Mouse (Mus musculus): ENCODE results near the gene Fam83f. TPM values are rescaled to one million over a fixed set of nuclear protein-coding genes. Genes with fewer than 3 reads are reported as not detected.

Gene Fam83f
- total RNA-seq, 2 experiments from 2014 or later: not detected

- ATAC-seq (replicated peaks; ENCODE audit: low FRiP score, poor library complexity, severe bottlenecking): no peak
Observed at GRCm38 (mm10) chr15:80658815-80659471, 12.7 kb upstream of the Fam83f start.

DNA sequence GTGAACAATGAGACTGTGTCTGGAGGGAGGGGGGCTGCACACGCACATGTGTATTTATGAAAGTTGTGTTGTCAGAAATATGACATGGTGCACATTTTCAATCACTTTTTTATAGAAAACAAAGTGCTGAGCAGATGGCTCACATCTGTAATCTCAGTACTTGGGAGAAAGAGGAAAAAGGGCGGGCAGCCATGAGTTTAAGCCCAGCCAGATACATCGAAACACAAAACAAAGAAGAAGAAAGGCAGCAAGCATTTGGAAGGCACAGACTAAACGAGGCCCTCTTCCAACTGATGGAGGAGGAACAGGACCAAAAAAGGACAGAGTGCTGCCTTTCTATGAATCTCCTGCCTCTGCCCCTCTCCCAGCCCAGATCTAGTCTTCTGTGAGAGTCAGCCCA, 10.7 kb upstream of the Fam83f start:
- no peak for ATAC-seq (replicated peaks; ENCODE audit: low FRiP score, poor library complexity, severe bottlenecking)

DNA sequence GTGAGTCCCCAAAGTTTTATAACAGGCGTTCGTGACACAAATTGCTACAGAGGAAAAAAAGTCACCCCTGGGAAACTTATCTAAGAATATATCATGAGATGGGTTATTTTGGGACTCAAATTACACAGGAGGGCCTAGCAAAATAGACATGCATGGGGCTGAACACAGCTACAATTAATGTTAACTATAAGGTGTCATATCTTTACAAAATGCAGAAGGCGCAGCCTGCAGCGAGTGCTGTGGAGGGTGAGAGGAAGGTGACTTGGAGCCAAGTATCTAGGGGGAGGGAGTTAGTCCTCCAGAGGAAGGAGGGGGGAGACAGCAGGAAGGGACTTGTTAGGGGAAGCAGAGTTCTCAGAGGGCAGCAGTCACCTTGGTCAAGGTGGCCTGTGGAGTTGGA, 7.2 kb upstream of the Fam83f start:
- ATAC-seq (replicated peaks; ENCODE audit: low FRiP score, poor library complexity, severe bottlenecking): no peak

- ATAC-seq (replicated peaks; ENCODE audit: low FRiP score, poor library complexity, severe bottlenecking): no peak
Observed at GRCm38 (mm10) chr15:80672810-80673209, 1.2 kb downstream of the Fam83f start.

- no peak for ATAC-seq (replicated peaks; ENCODE audit: low FRiP score, poor library complexity, severe bottlenecking)
Observed at GRCm38 (mm10) chr15:80673337-80674095, 1.9 kb downstream of the Fam83f start.

- no peak for ATAC-seq (replicated peaks; ENCODE audit: low FRiP score, poor library complexity, severe bottlenecking)
Observed at GRCm38 (mm10) chr15:80674700-80675099, 3.1 kb downstream of the Fam83f start.

DNA sequence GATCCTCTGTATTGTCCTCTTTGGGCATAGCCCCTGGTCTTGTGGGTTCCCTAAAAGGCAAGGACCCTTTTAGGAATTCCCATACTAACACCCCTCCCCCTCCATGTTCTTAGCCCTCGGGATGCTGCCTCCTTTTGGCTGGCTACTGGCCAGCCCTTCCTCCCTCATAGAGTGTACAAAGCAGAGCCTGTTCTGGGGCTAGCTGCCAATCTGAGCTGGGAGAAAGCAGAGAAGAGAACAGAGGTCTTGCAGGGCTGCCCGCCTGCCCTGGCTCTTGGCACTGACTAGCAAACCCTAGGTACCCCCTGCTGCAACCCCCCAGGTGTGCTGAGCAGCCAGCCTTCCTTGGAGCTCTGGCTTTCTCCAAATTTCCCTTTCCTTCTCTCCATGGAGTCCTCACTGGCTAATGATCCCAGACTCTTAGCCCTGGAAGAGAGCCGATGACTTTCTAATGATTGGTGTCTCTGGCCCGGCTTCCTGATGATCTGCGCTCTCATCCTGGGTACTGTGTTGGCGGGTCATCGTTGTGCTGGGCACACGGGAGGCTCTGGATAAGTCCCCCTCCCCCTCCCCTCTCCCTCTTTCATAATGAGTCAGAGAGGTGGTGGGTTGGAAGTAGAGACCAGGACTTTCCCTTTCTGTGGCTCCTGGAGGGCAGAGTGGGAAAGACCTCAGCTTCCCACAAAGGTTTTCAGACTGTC, 8.0 kb downstream of the Fam83f start:
- no peak for ATAC-seq (replicated peaks; ENCODE audit: low FRiP score, poor library complexity, severe bottlenecking)

DNA sequence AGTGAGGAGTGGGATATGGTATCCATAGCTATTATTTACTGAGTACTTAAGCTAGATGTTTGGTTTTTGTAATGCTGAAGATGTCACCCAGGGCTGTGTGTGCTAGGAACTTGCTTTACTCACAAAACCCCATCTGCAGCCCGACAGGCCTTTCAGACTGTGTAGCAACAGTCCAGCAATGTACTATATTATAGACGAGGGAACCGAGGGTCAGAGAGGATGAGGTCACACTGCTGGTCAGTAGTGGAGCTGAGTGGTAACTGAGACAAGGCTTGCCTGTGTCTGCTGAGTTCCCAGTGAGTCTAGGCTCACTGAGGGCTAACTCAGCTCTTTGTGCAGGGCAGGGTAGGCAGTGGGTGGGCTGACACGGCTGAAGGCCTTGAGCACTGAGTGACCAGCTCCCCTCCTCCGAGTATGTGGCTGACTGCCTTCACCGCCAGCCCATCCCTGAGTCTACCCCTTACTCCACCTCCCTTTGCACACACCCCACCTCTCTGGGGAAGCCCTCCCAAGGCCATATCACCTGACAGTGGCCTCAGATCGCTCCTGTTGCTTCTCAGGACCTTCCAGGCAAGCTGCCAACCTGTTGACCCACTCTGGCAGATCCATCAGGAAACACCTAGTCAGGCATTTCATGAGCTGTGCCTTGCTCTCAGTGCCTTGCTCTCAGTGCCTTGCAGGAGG, 8.8 kb downstream of the Fam83f start:
- ATAC-seq (replicated peaks; ENCODE audit: low FRiP score, poor library complexity, severe bottlenecking): no peak; the same call in 1 of the 2 replicates

DNA sequence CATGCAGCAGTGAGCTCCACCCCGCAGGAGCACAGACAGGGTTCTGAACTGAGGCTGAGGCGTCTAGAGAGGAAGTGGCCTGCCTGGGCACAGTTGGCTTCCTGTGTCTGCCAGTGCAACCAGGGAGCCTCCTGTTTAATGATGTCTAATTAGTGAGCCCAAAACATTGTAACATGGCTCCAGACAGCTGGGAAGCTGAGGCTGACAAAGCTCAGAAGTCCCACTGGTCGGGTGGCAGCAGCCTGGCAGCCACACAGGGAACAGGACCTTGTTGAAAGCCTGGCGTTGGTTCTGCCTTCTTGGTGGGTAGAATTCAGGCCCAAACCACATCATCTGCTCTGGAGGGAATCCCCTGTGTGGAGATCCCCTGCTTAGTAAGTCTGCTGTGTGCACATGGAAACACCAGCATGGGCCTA, 9.8 kb downstream of the Fam83f start:
- no peak for ATAC-seq (replicated peaks; ENCODE audit: low FRiP score, poor library complexity, severe bottlenecking)

- ATAC-seq (replicated peaks; ENCODE audit: low FRiP score, poor library complexity, severe bottlenecking): no peak
Observed at GRCm38 (mm10) chr15:80682343-80682742, 10.7 kb downstream of the Fam83f start.

DNA sequence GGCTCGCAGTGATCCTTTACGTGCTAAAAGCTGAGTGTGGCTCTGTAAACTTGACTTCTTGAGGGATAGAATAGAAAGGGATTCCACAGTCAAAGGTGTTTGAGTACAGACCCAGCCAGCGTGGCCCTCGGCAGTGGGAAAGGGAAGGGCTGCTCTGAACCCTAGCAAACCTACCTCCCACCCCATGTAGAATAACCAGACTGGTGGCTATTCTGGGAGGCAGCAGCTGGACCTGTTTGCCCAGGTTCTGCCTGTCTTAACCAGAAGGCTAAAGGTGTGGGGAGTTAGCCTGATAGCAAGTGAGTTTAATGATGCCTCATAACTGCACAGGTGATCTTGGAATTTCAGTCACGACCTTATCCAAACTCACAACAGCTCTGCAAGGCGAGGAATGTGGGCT, 11.5 kb downstream of the Fam83f start:
- no peak for ATAC-seq (replicated peaks; ENCODE audit: low FRiP score, poor library complexity, severe bottlenecking)

DNA sequence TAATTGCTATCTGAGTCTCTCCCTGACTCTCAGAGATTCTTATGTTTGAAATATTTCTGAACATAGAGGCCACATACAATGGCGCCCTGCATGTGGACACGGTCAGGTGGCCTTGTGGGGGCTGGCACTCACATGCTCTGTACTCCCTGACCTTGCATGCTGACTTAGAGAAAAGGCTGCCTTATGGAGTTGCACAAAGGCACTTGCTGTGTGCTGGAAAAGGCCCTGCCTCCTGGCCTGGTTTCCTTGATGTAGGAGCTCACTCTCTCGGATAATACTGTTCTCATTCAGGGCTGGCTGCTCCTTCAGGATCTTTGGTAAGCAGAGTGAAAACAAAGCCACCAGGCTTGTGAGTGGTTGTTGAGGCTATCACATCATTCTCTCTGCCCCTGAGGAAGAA, 12.3 kb downstream of the Fam83f start:
- ATAC-seq (replicated peaks; ENCODE audit: low FRiP score, poor library complexity, severe bottlenecking): no peak

GRCm38 (mm10) chr15:80684786-80685602, 13.3 kb downstream of the Fam83f start:
- no peak for ATAC-seq (replicated peaks; ENCODE audit: low FRiP score, poor library complexity, severe bottlenecking)

GRCm38 (mm10) chr15:80685603-80685895, 13.9 kb downstream of the Fam83f start:
- no peak for ATAC-seq (replicated peaks; ENCODE audit: low FRiP score, poor library complexity, severe bottlenecking)

DNA sequence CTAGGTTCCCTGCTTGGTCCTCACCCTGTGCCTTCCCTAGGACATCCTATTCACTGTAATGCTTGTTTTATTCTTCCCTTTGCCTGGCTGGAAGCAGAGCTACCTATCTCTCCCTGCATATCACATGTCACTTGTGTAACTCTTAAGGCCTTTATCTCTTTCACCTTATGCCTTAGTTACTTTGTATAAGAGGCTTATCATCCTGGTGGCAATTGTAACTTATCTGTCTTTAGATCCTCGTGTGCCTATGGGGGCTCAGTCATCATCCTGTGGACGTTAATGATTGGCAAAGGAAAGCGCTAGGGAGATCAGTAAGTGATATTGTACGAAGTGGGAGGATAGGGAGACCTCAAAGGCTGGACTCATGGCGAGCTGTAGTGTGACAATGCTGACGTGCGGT, 16.9 kb downstream of the Fam83f start:
- ATAC-seq (replicated peaks; ENCODE audit: low FRiP score, poor library complexity, severe bottlenecking): no peak

- no peak for ATAC-seq (replicated peaks; ENCODE audit: low FRiP score, poor library complexity, severe bottlenecking)
Observed at GRCm38 (mm10) chr15:80693492-80693891, 21.8 kb downstream of the Fam83f start.

DNA sequence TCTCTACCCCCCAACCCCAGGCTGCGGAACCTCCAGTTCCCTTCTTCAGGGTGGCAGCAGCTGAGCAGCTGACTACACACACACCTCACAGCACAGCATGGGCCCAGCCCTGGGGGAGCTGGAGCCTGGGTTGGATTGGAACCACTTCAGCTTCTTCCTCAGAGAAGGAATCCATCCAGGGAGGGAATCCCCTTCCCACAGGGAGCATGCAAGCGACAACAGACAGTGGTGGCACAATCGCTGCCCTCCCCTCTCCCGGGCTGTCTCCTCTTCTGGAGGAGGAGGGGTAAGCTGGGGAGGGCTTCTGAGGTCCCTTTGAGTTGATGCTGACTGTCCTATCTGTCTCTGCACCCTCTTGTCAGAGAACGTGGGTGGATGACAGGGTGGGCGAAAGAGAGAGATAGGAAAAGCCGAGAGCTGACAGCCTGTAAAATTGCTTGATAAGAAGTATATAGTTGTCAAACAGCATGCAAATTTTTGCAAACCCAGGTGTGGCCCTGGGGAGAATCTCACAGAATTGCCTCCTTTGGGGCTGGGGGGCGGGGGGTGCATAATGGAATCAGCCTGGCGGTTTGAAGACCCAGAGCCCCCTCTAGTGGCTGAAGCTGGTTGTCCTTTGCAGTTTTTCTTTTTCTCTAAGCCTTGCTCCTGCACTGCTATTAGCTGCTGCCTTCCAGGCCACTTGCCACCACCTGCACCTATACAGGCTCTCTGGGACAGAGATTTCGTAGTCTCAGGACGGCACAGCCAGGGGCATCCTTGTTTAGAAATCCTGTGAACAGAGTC, 22.7 kb downstream of the Fam83f start:
- ATAC-seq (replicated peaks; ENCODE audit: low FRiP score, poor library complexity, severe bottlenecking): no peak

DNA sequence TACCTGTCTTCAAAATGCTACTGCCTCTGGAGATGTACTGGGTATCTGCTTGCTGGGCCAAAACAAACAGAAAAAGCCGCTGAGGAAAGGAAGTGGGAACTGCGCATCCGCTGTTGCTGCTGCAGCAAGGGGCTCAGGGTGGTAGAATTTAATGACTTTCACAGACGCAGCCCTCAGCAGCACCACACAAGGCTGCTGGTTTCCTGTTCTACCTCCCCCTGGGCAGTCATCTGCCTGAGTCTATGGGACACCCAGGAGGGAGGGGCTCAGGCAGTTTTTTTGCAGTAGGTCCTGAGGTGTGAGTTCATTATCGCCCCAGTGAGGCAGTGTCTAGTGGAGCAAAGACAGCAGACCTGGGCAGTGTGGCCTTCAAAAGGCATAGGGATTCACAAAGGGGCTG, 25.9 kb downstream of the Fam83f start:
- no peak for ATAC-seq (replicated peaks; ENCODE audit: low FRiP score, poor library complexity, severe bottlenecking)

Data from erythroid progenitor cell, adult 5-6 weeks (primary cell).